Mouse (Mus musculus) lung, embryonic 15.5 days (tissue): Measurements from ENCODE around the gene Magi1. TPM values are rescaled to one million over a fixed set of nuclear protein-coding genes. Genes with fewer than 3 reads are reported as not detected.

Experiments used
- ATAC-seq: fragments of 200-750 bp; cut with Nextera tagmentation; 2 replicates; pipeline ENCODE4 v1.8.0; 2017; ENCODE audit warnings: moderate number of reproducible peaks, borderline replicate concordance; ENCODE audit not compliant: low FRiP score, low TSS enrichment; ENCODE audit errors: extremely low read depth
- H3K27ac ChIP-seq: fragments of 300-500 bp; sonication (generic); 2 replicates; pipeline ENCODE4 v1.5.1; 2015; ENCODE audit warnings: moderate library complexity, mild to moderate bottlenecking, inconsistent platforms
- H3K27me3 ChIP-seq: fragments of 300-500 bp; sonication (generic); 2 replicates; pipeline ENCODE4 v1.6.1; 2015; ENCODE audit warnings: inconsistent platforms
- H3K36me3 ChIP-seq: fragments of 300-500 bp; sonication (generic); 2 replicates; pipeline ENCODE4 v1.6.1; 2015; ENCODE audit warnings: inconsistent platforms
- H3K4me1 ChIP-seq: fragments of 300-500 bp; sonication (generic); 2 replicates; pipeline ENCODE4 v1.6.1; 2015; ENCODE audit warnings: inconsistent platforms
- H3K4me2 ChIP-seq: fragments of 300-500 bp; sonication (generic); 2 replicates; pipeline ENCODE4 v1.6.1; 2015; ENCODE audit warnings: inconsistent platforms, mild to moderate bottlenecking, moderate library complexity
- H3K4me3 ChIP-seq: fragments of 300-500 bp; sonication (generic); 2 replicates; pipeline ENCODE4 v1.5.1; 2015; ENCODE audit warnings: mild to moderate bottlenecking, inconsistent platforms
- H3K9ac ChIP-seq: fragments of 300-500 bp; sonication (generic); 2 replicates; pipeline ENCODE4 v1.6.1; 2015; ENCODE audit warnings: inconsistent platforms
- H3K9me3 ChIP-seq: fragments of 300-500 bp; sonication (generic); 2 replicates; pipeline ENCODE4 v1.6.1; 2016; ENCODE audit warnings: inconsistent platforms
- WGBS: fragments of 180-500 bp; shearing (Covaris S2); methylation state at CpG from one replicate; pipeline ENCODE4 v1.1.7; 2015; 5-methylcytosine and 5-hydroxymethylcytosine counted together
- polyA plus RNA-seq: library from polyadenylated mRNA; unstranded; fragments of >200 nt; fragmentation: Nextera tagmentation; extraction: Ambion mirVana; gene quantifications from 2 replicates; pipeline ENCODE4 v1.2.1, GENCODE M21; 2015

The Magi1 gene
- polyA plus RNA-seq, 1 experiment from 2014 or later = 9.0 TPM

DNA sequence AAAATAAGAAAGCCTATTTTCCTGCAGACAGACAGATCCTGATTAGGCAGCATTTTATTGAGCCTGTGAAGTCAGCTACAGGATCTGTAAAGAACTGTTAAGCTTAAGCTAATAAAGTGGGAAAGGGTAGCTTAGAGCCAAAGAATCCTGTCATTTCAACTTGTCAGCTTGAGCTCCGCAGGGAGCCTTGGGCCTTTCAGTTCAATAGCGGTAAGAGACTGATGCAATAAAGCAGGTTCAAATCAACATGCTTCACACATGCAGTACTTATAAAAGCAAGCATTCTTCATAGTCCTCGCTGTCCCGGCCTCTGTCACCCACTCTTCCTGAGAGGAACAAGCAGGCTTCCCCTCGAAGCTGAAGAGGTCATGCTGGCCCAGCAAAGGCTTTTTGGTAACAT, 199.0 kb downstream of the Magi1 start:
- no peak overlapping the region for H3K9ac ChIP-seq
- H3K36me3 ChIP-seq = no peaks in the 10 kb centered on the region
- no peak overlapping the region for H3K27ac ChIP-seq
- no peak overlapping the region for H3K4me3 ChIP-seq
- H3K27me3 ChIP-seq = no peaks in the 10 kb centered on the region
- 54% methylated on average over 5 of the region's 5 CpGs for WGBS
- no peak overlapping the region for H3K4me2 ChIP-seq
- H3K4me1 ChIP-seq = peaks cover 27% of the 10 kb centered on the region
- ATAC-seq = no peak
- H3K9me3 ChIP-seq = no peaks in the 10 kb centered on the region

DNA sequence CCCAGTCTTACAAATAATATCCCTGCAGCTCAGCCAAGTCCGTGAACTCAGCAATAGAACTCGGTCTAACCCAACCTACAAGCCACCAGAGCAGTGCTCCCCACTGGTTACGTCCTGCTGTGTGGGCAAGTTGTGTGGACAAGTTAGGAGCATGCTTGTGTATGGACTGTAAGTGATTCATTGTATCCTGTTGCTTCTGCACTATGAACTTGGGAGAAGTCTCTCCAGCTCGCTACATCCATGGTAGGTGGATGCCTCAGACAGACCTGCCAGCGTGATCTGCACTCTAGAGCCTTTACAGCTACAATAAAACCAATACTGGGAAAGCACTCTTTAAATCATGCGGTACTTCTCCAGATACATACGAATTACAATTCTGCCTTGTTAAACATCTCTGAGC, 200.3 kb downstream of the Magi1 start:
- H3K4me2 ChIP-seq = no peak overlapping the region
- H3K9me3 ChIP-seq = no peaks in the 10 kb centered on the region
- 86% methylated on average over 7 of the region's 7 CpGs for WGBS
- no peaks in the 10 kb centered on the region for H3K27me3 ChIP-seq
- H3K9ac ChIP-seq = no peak overlapping the region
- no peak overlapping the region for H3K27ac ChIP-seq
- H3K4me3 ChIP-seq = no peak overlapping the region
- ATAC-seq = no peak
- H3K36me3 ChIP-seq = no peaks in the 10 kb centered on the region
- H3K4me1 ChIP-seq = peaks cover 34% of the 10 kb centered on the region

DNA sequence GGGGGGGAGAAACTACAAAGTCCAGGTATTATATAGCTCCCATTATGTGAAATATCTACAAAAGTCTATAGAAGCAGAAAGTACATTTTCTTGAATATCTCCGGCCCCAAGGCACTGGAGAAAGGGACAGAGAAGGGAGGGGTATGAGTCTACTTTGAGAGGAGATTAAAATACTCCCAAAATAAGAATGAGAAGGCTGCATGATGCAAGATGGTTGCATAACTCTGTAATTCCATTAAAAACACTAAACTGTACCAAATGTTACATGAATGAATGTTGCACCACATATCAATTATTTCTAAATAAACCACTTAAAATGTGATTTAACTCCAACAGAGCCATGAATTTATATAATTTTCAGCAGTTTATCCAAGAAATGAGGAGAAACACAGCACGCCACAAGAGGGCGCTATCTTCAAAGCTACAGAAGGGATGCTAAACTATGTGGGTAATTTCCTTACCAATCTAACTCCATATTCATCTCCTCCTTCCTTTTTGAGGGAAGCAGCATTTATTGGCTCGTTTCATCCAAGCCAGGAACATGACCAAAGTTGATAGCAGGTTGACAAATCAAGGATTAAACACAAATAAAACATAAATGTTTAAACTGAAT, 202.7 kb downstream of the Magi1 start:
- no peaks in the 10 kb centered on the region for H3K36me3 ChIP-seq
- no peaks in the 10 kb centered on the region for H3K9me3 ChIP-seq
- ATAC-seq = no peak
- no peak overlapping the region for H3K9ac ChIP-seq
- H3K27ac ChIP-seq = no peak overlapping the region
- WGBS = 11% methylated on average over 4 of the region's 4 CpGs
- no peak overlapping the region for H3K4me2 ChIP-seq
- peaks cover 31% of the 10 kb centered on the region for H3K4me1 ChIP-seq
- no peaks in the 10 kb centered on the region for H3K27me3 ChIP-seq
- no peak overlapping the region for H3K4me3 ChIP-seq

DNA sequence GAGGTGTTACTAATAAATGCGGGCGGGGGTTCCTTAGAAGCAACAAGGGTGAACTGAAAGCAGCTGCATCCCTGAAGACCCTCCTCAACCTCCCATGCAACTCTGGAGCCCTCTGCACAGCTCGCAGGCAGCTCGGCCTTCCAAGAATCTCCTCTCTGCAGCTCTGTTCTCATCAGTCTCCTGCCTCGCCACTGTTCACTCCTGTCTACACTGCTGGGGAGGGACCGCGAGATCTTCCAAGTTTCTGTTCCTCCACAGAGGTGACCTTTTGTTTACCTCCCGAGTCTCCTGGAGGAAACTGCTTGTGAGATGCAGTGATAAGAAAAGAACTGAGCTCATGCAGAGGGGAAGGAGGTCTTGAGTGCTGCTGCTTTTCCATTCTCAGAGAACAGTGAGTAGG, 204.8 kb downstream of the Magi1 start:
- H3K4me2 ChIP-seq = no peak overlapping the region
- peaks cover 29% of the 10 kb centered on the region for H3K4me1 ChIP-seq
- ATAC-seq = no peak
- H3K27me3 ChIP-seq = no peaks in the 10 kb centered on the region
- H3K9ac ChIP-seq = no peak overlapping the region
- H3K36me3 ChIP-seq = no peaks in the 10 kb centered on the region
- H3K27ac ChIP-seq = no peak overlapping the region
- no peaks in the 10 kb centered on the region for H3K9me3 ChIP-seq
- no peak overlapping the region for H3K4me3 ChIP-seq
- 35% methylated on average over 8 of the region's 8 CpGs for WGBS

DNA sequence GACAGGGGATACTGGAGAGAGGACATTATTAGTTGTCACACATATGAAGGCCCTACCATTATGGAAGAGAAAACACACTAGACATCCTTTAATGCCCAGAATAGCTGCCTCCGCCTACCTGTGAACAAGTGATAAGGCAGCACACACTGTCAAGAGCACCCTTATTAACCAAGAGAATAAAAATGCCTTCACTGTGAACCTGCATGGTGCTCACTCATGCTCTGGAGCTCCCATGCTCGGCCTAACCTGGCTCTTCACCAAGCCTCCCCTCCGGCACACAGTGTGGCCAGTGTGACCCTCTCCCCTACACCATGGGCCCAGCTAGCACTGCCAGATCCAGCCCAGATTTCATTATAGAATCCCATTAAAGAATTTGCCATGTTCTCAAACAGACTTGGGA, 206.7 kb downstream of the Magi1 start:
- Histone ChIP-seq H3K4me3 (no peak overlapping the region), H3K9ac (no peak overlapping the region), H3K9me3 (no peaks in the 10 kb centered on the region), H3K36me3 (no peaks in the 10 kb centered on the region), H3K4me2 (no peak overlapping the region), H3K27me3 (no peaks in the 10 kb centered on the region), H3K4me1 (peaks cover 24% of the 10 kb centered on the region), H3K27ac (no peak overlapping the region)
- no peak for ATAC-seq
- WGBS = 83% methylated on average over 3 of the region's 3 CpGs

DNA sequence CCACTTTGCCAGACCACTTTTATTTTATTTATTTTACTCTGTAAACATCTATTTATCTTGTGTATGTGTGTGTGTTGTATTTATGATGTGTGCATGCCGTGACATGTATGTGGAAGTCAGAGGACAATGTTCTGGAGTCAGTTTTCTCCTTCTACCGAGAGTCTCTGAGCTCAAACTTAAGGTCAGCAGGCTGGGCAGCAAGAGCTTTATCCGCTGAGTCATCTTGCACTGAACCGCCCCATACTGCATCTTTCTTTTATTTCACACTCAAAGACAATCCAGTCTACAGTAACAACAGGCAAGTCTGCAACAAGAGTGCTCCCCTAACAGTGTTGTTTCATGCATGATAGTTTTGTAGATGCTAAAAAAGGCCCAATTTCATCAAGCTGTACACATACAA, 207.7 kb downstream of the Magi1 start:
- Histone ChIP-seq H3K36me3 (no peaks in the 10 kb centered on the region), H3K27me3 (no peaks in the 10 kb centered on the region), H3K9ac (no peak overlapping the region), H3K4me3 (no peak overlapping the region), H3K9me3 (no peaks in the 10 kb centered on the region), H3K4me1 (peaks cover 26% of the 10 kb centered on the region), H3K4me2 (no peak overlapping the region), H3K27ac (no peak overlapping the region)
- 79% methylated on average over 4 of the region's 4 CpGs for WGBS
- ATAC-seq = no peak

DNA sequence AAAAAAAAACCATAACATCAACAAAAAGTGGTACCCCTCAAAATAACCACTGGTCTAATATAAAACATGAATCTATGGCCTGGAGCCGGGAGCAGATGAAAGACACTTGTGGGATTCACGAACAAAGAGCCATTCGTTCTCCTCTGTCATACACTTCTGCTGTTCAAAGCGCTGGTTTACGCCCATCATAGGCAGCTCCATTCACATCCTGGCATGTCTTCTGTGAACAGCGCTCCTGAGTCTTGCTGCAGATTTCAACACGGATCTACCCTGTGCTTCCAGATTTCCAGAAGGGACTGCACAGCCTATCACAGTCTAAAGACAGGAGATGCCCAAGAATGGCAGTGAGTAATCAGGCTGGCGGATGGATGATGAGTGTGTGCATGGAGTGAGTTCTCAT, 208.5 kb downstream of the Magi1 start:
- Histone ChIP-seq H3K9me3 (no peaks in the 10 kb centered on the region), H3K27ac (no peak overlapping the region), H3K36me3 (no peaks in the 10 kb centered on the region), H3K4me2 (no peak overlapping the region), H3K27me3 (no peaks in the 10 kb centered on the region), H3K4me1 (peaks cover 28% of the 10 kb centered on the region), H3K4me3 (no peak overlapping the region), H3K9ac (no peak overlapping the region)
- no peak for ATAC-seq
- WGBS = 41% methylated on average over 8 of the region's 8 CpGs

DNA sequence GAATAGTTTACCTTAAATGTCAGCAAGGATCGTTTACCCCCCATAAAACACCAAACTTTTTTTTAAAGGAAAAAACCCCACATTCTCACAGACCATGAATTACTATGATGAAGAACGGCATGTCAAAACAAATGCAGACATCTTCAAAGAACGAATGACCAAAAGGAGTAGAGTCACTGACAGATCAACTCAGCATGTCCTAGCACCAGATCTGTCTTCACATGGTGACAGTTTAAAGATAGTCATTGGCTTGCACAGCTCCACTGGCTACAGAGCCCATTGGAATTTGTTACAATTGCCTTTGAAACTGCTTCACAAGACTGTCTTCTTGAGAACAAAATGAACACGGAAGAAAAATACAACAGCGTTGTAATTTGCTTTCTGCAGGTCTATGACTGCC, 212.0 kb downstream of the Magi1 start:
- ATAC-seq = no peak
- no peaks in the 10 kb centered on the region for H3K27me3 ChIP-seq
- H3K4me1 ChIP-seq = peaks cover 22% of the 10 kb centered on the region
- 29% methylated on average over 5 of the region's 5 CpGs for WGBS
- H3K9me3 ChIP-seq = no peaks in the 10 kb centered on the region
- H3K9ac ChIP-seq = no peak overlapping the region
- H3K27ac ChIP-seq = no peak overlapping the region
- H3K4me3 ChIP-seq = no peak overlapping the region
- no peak overlapping the region for H3K4me2 ChIP-seq
- H3K36me3 ChIP-seq = no peaks in the 10 kb centered on the region

DNA sequence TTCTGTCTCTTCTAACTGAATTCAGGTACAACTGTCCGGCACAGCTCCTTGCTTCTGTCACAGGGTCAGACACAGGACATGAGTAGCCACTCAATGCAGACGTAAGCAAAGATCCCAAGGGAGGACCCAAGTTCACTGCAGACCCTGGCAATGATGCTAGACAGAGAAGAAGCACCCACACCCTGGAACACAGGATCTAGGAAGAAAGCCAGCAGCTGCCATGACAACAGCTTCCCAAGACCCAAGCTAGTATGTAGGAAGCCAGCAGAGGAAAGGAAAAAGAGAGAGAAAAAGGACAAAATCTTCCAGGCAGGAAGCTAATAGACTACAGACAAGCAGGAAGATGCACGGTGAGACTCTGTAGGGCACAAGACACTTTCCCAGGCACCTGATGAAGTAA, 213.0 kb downstream of the Magi1 start:
- Histone ChIP-seq H3K27me3 (no peaks in the 10 kb centered on the region), H3K9ac (no peak overlapping the region), H3K27ac (no peak overlapping the region), H3K4me3 (no peak overlapping the region), H3K4me2 (no peak overlapping the region), H3K36me3 (no peaks in the 10 kb centered on the region), H3K9me3 (no peaks in the 10 kb centered on the region), H3K4me1 (peaks cover 22% of the 10 kb centered on the region)
- ATAC-seq = no peak
- WGBS = 41% methylated on average over 3 of the region's 3 CpGs

DNA sequence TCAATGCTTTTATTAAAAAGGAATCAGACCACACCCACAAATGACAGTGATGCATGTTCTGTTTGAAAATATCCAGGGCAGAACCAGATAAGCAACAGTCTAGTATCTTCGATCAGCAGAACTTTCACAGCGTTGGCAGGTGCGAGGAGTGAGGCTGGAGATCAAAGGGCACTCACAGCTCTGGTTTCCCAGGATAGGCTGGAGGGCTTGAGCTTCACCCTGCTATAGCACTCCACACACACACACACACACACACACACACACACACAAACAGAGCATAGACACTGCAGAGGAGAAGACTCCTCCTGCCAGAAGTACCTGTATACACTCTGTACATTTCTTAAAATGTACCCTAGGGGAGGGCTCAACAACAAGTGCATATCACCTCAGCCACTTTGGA, 214.3 kb downstream of the Magi1 start:
- Histone ChIP-seq H3K4me1 (peaks cover 16% of the 10 kb centered on the region), H3K9ac (no peak overlapping the region), H3K27ac (no peak overlapping the region), H3K4me3 (no peak overlapping the region), H3K9me3 (no peaks in the 10 kb centered on the region), H3K4me2 (no peak overlapping the region), H3K36me3 (no peaks in the 10 kb centered on the region), H3K27me3 (no peaks in the 10 kb centered on the region)
- WGBS = 19% methylated on average over 3 of the region's 3 CpGs
- no peak for ATAC-seq

DNA sequence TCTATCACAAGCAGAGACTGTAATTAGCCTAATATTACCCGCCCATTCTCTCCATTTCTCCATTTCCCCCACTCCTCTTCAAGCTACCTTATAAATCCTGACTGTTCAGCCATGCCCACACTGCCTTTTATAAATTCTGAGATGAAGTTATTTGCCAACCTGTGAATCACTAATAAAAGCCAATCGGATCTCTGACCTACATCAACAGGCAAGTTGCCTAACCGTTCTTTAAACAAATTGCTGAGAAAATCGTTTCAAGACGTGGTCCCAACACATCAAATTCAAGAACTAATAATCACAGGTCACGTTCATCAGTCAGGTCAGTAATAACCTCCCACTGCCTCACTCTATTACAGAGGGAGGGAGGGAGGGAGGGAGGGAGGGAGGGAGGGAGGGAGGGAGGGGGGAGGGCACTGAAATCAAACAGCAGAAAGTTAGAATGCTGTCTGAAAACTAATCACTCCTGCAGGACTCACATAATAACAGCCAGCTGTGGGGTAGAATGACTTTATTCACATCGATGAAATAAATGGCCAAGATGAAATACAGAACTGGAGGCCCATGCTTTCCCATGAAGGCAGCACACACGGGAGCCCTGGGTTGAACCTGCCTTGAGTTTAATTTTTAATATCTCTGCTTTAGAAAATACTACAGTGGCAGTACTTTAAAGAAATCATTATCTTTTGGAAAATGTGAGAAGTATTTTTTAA, 215.8 kb downstream of the Magi1 start:
- Histone ChIP-seq H3K36me3 (no peaks in the 10 kb centered on the region), H3K4me3 (no peak overlapping the region), H3K4me1 (peaks cover 16% of the 10 kb centered on the region), H3K4me2 (no peak overlapping the region), H3K9me3 (no peaks in the 10 kb centered on the region), H3K27ac (no peak overlapping the region), H3K27me3 (no peaks in the 10 kb centered on the region), H3K9ac (no peak overlapping the region)
- 47% methylated on average over 8 of the region's 8 CpGs for WGBS
- no peak for ATAC-seq

DNA sequence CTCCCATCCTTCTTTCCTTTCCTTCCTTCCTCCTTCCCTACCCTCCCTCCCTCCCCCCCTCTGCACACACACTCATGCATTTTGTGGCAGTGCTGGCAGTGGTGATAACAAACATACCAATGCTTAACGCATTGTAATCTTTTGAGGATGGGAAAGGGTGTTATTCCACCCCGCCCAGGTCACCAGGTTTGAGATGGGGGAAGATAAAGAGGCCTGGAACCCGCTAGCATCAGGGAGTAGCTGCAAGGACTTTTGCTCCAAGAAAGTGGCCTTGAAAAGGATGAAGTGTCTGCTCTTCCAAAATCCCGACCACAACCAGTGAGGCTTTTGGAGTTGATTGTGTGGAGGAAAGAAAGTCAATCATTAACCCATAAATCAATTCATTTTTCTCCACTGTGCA, 218.9 kb downstream of the Magi1 start:
- WGBS = 43% methylated on average over 4 of the region's 4 CpGs
- peaks cover 15% of the 10 kb centered on the region for H3K4me1 ChIP-seq
- no peaks in the 10 kb centered on the region for H3K36me3 ChIP-seq
- H3K9me3 ChIP-seq = no peaks in the 10 kb centered on the region
- no peak overlapping the region for H3K9ac ChIP-seq
- no peaks in the 10 kb centered on the region for H3K27me3 ChIP-seq
- H3K4me3 ChIP-seq = no peak overlapping the region
- no peak overlapping the region for H3K27ac ChIP-seq
- no peak for ATAC-seq
- H3K4me2 ChIP-seq = no peak overlapping the region
